Mouse (Mus musculus): Measurements from ENCODE around the gene Sema3a.
"Not testable (repeated sequence)": the region's sequence is repeated elsewhere in the genome, so short reads cannot be mapped to it uniquely, and the experiment has no call there.

The Sema3a gene

DNA sequence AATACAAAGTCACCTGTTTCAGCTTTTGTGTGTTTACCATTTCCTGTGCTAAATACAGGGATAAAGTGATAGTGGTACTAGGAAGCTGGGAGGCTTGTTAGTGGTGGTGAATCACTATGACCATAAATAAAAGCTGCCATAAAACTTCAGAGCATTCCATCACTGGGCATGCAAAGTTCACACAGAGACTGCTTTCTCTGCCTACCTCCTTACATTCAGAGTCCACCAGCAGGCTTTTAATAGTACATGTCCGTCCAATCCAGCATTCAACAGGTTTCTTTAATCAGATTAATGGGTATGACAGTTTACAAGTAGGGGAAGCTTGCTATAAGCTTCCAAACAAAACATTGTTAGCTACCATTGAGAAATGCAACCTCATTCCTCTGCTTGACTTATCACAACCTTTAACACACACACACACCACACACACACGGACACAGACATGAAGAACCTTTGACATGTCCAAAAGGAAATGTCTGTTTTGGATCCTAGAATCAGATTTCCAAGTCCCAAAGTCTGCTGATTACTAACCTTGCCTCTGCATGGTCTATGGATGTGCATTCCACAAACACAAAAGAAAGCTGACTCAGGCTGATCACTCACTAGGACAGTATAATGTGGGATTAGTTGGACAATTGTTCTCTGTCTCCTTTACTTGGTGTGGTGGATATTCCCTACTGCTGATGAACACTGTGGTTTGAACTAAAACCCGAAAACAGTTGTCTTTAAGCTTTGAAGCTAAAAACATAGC, 291.9 kb downstream of the Sema3a start:
- DNase-seq (ENCODE audit: low read depth, low spot score), result no peak

DNA sequence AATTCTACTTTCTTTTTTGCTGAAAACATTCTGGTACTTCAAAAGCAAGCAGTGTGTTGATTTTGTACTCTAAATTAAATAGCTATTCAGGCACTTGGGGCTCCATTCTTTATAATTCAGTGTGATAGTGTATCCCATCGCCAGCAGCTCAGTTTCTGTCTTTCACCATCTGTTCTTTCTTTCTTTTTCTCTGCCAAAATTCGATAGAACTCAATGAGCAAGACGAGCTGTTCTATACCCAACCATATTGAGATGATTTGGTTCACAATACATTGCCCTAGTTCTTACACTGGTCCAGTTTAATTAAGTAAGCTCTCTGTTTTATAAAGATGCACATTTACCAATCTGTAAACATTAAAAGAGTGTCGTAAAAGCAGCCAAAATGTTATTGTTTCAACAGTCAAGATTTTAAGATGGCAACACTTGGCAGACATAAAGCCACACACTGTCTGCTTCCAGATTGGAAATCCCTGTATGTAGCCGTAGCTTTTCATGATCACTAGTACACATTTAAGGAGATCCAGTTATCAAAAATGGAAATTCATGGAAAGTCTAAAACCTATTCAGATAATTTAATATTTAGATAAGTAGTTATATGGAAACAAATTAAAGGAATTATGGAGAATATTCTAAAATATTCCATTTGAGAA, 296.2 kb downstream of the Sema3a start:
- no peak for DNase-seq (ENCODE audit: low read depth, low spot score)

DNA sequence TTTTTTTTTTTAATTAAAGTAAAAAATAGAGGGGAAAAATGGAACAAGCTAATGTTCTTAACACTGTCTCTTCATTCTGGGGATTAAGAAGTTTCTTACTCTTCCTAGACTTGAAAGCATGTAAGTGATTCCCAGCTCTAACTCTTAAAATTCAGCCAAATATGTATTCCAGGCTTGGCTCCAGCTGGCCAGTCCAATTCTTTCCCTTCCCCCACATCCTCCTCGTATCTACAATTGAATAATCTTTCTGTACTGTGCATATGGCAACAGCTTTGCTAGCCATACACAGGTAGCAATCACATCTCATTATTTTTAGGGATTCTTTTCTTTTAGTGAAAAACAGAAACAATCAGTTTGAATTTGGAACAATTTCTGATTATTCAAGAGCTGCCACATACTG, 303.5 kb downstream of the Sema3a start:
- DNase-seq (ENCODE audit: low read depth, low spot score), result no peak

DNA sequence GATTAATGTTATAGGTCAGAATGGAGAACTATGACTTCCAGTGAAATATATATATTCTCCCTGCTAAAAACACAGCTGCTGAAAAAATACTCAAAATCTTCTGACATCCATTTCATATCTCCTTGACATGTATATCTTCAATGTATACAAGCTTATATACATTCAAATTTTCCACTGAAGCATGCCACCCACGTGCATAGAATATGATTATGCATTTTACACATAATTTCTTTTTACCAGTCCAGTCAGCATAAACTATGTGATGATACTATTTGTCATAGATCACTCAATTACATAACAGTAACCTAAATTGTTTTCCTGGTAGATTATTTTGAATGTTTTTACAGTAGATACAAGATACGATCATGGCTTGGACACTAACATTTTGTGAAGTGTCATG, 306.6 kb downstream of the Sema3a start:
- no peak for DNase-seq (ENCODE audit: low read depth, low spot score)

DNA sequence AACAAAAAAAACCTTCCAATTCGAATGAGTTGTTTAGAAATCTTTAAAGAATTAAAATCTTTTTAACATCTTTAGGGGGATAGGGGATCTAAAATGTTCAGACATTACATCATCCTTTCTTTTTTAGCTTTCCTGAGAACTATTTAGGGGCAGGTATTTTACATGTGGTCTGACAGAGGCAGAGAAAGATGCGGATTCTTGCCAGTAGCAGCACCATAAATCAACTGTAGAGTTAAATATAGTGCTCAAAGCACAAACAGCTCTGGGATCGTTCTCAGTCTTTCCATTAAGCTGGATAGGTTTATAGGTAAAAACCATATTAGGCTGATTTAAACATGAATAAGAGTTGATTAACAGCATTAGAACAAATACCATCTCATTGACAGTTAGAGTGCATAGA, 307.4 kb downstream of the Sema3a start:
- DNase-seq (ENCODE audit: low read depth, low spot score), result no peak

DNA sequence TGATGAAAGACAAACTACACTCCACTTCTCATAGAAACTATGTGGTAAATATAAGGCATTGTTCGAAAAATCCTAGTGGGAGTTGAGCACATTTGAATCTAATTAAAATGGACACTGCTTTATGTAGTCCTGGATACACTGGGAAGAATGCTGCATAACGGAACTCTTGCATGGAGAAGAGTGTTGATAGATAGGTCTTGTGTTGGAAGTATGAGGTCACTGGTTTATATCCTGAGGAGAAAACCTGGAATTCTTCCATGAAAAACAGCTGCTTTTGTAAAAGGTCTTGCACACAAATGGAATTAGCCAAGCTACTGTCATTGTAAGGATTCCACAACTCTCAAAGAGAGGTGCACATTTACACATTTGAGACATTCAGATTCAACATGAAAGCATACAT, 308.1 kb downstream of the Sema3a start:
- DNase-seq (ENCODE audit: low read depth, low spot score), result no peak

DNA sequence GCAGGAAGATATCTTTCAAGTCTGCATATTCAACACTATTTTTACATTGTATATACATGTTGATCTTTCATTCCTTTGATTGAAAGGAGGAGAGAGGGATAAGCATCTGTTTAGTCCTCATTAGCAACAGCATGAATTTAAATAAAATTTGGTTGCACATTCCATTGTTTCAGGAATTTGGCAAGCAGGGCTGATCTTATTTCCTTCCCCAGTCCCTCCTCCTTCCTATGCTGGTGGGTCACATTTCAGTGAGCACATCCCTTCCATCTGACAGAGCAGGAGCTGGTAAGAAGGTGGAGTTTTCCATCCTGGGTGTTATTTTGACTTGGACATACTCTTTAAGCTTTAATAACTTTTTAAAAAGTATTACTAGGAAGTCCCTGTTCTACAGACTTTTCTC, 315.9 kb downstream of the Sema3a start:
- DNase-seq (ENCODE audit: low read depth, low spot score), result no peak

DNA sequence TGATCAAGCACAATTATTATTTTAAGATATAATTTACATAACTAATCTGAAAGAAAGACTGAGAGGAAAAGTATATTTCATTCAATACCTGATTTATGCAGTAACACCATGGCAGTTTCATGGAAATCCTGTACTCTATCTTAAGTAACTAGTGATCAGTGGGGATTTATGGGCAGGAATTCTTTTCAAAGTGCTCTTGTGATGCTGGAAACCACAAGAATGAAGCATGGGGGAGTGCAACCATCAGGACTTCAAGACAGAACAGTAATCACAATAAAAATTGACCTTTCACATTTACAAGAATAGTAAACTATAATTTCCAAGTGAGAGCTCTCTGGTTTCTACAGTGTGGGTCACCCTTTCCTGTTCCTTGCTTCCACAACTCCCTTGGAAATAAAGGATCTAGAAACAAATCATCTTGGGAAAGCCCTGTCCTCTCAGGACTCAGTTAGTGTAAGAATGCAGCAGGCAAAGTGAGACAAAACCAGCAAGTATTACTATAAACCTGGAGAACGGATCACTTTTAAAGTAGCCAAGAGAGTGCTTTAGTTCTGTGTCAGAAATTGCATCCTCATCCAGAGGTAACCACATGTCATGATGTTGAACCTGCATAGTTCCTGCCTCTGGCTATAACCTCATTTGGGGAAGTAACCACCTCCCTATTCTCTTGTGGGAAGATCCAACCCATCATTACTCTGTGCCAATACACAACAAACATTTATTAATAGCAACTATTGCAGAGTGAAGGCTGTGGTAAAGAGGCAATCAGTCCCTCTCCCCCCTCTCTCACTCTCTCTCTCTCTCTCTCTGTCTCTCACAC, 335.2 kb downstream of the Sema3a start:
- peak; percentile 50 for DNase-seq (ENCODE audit: low read depth, low spot score)

DNA sequence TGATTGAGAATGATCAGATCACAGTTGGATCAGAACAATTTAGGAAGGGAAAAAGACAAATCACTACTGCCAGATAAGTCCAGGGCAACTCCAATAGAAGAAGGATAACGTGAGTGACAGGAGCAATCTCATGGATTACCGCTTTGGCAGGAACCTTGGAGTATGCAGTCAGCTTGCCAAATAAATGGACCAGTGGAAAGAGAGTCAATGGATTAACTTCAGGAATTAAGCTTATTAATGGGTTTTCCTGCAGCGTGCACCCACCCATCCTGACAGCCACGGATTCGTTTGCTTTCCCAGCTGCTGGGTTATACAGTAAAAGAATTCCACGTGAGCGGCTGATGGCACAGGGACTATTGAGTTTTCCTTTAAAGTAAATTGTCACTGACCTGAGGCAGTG, 343.6 kb downstream of the Sema3a start:
- no peak for DNase-seq (ENCODE audit: low read depth, low spot score)

DNA sequence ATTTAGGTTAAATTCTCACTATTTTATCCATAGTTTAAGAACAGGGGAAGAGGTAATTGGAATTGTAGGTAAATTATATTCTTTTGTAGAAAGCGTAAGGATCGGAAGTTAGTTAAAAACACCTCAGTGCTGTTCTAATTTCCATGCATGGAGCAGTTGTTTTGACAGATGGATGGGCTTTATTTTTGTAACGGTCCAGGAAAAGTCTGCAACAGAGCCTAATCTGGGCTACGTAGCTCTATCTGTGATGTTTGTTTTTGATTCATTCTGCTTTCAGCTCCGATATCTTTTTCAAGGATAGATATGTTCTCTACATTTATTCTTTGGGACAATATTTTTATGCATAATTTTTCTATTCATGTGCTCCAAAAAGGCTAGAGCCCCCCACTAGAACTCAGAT, 344.2 kb downstream of the Sema3a start:
- DNase-seq (ENCODE audit: low read depth, low spot score), result no peak

DNA sequence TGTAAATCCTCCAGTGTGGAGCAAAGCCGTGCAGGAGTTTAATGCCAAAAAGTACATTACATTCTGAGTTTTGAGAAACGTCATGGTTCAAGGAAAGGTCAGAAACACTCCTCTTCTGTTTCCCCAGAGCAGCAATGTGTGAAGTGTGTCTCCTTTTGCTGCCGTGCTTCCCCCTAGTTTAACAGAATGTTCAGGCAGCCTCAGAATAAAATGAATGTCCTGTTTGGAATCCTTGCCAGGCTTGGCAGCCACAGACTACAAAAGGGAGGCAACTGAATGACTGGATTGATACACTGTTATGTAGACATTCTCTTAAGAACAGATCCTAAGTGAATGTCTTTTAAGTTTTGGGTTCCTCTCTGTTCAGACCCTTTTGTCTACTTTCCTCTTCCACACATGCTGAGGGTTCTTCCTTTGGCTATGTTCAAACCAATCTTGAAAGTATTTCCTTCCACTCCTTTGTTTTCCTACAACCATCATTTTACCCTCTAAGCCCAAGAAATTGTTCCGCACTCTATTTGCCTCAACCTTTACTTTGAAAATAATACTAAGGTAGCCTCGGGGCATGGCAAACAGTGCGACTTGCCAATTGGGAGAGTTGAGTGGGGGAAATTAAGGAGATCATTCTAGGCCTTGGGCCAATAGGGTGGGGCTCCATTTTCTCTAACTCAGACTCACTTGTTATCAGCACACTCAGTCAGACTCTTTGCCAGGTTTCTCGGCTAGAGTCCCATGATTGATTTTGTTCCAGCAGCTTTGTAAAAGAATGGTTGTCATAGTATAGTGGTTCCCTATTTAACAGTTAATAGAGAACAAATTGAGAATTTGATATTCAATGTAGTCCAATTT, 345.1 kb downstream of the Sema3a start:
- peak; percentile 34 for DNase-seq (ENCODE audit: low read depth, low spot score)

DNA sequence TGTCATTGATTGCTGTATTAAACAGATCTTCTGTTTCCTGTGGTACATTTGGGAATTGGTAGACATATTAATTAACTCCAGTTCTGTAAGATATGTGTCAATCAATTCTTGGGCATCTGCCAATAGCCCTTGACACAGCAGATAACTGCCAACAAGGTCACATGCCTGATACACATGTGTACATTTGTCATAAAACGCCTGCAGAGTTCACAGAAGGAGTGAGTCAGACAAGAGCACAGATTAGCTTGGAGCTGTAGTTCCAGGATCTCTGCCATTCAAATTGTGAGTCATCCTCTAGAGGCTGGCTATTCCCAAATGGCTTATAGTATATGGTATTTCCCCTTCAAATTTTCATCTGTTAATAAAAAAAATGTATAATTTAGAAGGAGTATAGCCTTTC, 352.4 kb downstream of the Sema3a start:
- no peak for DNase-seq (ENCODE audit: low read depth, low spot score)

DNA sequence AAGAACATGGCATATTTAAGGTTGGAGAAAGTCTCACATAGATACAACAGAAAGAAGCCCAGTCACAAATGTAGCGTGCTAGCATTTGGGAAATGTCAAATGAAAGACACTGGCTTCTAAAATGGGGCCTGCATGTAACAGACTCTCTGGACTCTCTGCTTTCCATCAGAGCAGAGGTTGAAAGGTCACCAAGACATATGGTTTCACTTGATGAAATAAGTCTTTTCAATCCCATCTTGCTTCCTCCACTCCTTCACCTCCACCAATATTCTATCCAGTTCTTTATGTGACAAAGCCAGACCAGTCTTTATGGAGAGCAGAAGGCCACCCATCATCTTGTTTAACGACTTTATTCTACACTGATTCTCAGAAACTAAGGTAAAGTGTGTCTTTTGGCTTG, 363.5 kb downstream of the Sema3a start:
- peak; percentile 56 for DNase-seq (ENCODE audit: low read depth, low spot score)

DNA sequence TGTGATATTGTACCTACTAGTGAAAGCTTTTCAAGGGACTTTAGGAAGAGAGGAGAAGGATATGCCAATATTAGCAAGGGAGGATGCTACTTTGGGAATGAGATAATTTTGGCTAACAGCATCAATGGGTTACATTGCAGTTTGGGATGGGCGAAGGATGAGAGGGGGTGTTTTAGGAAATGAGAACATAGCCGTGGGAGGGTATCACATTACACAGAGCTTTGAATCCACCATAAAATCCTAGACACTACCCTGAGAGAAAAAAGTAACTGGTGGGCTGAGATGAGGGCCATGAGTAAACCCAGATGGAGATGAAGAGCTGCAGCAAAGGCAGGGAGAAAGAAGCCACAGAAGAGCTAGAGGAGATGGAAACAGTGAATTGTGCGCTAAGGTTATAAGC, 370.8 kb downstream of the Sema3a start:
- not testable (repeated sequence) for DNase-seq (ENCODE audit: low read depth, low spot score)

DNA sequence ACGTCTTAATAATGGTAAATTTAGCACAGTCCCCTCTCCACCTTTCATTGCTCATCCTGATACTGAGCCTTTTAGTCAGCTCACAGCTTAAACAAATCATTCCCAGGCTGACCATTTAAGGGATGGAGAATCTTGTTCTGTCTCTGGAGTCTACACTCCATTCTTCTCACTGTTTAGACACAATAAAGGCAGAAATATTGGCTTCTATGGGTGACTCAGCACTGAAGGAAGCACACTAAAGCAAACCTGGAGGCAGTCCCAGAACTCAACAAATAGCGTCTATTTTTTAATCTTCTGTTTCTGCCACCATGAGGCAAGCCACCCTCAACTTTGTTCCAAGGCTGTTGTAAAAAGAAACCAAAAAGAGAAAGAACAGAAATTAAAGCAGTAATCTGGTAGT, 374.6 kb downstream of the Sema3a start:
- DNase-seq (ENCODE audit: low read depth, low spot score), result no peak

DNA sequence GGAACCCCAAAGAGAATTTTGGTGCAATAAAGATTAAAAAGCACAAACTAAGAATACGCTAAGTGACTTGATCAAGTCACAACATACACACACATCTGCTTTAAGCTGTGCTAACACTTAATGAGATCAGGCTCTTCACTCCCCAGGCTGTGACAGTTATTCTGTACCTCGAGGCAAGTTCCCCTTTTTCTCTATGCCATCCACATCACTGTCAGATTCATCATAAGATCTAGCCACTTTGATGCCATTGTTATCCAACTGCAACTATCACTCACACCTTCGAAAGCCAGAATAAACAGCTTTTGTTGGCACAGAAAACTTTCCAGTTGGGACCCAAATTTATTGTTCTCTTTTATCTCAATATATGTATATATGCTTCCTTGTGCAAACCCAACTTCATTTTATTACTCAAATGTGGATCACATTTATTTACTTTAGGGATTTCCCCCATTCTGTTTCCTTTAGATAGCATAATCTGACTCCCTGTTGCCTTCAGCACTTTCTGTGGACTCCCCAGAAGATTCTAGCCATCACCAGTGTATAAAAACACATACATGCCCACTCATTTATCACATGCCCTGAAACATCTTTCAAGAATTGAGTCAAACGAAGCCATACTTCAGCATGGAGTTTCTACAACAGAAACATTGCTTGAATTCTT, 380.8 kb downstream of the Sema3a start:
- no peak for DNase-seq (ENCODE audit: low read depth, low spot score)

DNA sequence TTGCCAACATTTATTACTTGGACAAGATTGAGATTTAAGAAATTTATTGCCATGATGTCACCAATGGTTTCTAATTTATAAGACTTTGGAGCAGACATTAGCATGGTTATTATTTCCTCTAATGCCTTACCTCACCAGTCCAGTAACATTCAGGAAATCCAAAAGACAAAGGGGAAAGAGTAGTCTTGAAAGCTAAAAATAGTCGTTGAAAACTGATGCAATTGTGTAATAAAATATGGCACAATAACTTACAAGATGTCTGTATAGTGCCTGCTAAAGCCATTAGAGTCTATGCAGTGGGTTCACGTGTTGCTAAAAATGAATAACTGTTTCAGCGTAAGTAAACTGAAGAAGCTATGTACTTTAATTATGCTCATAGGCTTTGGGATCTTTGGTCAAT, 383.9 kb downstream of the Sema3a start:
- no peak for DNase-seq (ENCODE audit: low read depth, low spot score)

DNA sequence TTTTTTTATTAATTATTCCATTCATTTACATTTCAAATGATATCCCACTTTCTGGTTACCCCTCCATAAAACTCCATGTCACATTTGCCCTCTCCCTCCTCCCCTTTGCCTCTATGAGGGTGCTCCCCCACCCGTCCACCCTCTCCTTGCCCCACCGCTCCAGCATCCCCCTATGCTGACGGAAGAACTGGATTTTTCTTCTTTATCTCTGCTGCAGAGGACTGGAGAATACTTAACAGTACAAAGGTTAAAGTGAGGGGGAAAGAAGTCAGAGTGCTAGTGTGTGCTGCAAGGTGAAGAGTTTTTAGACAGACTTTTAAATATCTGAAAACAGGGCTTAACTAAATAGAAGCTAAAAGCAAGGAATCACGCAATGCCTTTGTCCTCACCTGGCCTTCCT, 391.8 kb downstream of the Sema3a start:
- DNase-seq (ENCODE audit: low read depth, low spot score), result no peak

DNA sequence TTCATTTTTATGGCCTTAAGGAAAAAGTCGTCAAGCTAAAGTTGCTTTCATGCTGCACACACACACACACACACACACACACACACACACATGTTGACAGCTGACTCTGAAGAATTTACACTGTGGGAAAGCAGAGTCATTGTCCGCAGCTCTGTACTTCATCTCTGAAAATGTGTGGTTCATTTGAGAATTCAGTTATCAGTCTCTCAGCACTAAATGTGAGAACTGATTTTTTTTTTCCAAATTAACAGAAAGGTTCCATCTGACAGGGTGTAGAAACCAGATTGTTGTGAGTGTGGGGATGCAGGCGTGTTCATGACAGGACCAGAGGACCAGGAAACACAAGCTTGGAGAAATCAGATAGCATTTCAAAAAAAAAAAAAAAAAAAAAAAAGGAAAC, 400.4 kb downstream of the Sema3a start:
- no peak for DNase-seq (ENCODE audit: low read depth, low spot score)

DNA sequence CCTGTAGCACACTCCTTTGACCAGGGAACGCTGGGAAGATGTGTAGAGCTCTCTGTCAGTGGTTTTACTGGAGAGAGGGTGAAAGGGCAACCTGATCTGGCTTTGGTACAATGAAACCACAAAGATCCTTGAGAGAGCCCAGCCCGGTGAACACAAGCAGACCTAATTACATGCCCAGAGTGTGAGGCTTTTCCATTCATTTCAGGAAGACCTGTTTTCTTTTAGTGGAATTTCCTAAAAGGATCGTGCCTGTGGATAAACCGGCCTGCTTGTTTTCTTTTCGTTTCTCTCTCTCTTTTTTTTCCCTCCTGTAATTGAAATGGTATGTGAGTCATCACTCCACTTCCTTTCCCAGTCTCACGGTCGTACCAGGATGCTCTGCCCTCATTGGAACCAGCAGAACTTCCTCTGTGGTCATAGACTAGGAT, 401.8 kb downstream of the Sema3a start:
- DNase-seq (ENCODE audit: low read depth, low spot score), result peak; percentile 23

DNA sequence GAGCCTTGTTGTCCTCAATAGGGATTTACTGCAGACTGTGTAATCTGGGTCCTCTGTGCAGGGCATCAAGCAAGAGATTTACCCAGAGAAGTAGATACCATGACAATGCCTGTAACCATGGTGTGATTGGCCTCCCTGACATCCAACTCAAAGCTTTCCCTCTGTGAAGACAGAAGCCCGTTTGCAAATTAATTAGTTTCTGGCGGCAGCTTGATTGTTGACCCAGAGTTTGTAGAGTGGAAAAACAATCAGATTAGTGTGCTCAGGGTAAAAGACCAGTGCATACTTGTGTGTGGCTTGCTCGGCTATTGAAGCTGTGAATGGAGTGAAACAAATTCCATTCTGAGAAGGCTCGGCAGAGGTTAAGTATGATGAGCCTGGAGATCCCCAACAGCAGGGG, 404.0 kb downstream of the Sema3a start:
- peak; percentile 72 for DNase-seq (ENCODE audit: low read depth, low spot score)

Data from mesoderm, embryonic 11.5 days (tissue).